In the genomic region with DNA sequence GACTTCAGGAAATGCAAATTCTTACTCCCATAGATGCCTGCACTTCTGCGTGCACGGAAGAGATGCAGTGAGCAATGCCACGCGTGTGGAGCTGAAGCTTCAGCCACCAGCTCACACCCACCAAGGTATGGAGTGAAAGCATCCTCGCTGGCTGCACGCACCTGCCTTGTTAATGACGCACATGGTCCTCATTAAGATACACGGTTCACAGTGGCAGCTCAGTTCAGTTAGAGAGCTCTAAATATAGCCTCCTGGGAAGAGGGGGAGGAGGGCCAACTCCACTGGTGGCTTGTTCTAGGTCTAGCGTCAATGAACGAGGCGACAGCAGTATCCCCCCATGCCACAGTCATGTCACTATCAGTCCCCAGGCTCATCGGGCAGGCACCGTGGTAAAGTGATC, we compare ENCODE assay signal across 13 mouse cellular contexts.
DNase-seq lines count a peak whose midpoint lies in the region; ATAC-seq and TF ChIP-seq lines count a peak whose summit lies in the region.
"Had no signal": no experiment of that assay in that cellular context is flagged by ENCODE, and none has a peak within 500 bp of the region (broad histone marks: within the 10 kb centered on the region; RNA-seq: fewer than 3 reads in every experiment).

No protein-coding gene starts in this region.

- no peak for TF ChIP-seq EP300 in lung, postnatal 0 days (IDR thresholded peaks at IDR 0.05)

- no peak for TF ChIP-seq CTCF in lung, postnatal 0 days (IDR thresholded peaks at IDR 0.05)

- no peak overlapping the region for H3K4me3 ChIP-seq in lung, postnatal 0 days (ENCODE audit: low read depth, low read length)
- H3K4me3 ChIP-seq in heart, embryonic 12.5 days, result no peak overlapping the region
- no peak overlapping the region for H3K4me3 ChIP-seq in limb, embryonic 11.5 days (ENCODE audit: low read depth, low read length)
- H3K4me3 ChIP-seq: hindbrain, embryonic 15.5 days; liver, embryonic 15.5 days; neural tube, embryonic 12.5 days had no signal

- peaks cover 7% of the 10 kb centered on the region; the same call in 1 of the 2 replicates for H3K4me1 ChIP-seq in lung, postnatal 0 days (ENCODE audit: insufficient read depth, low read depth, low read length)
- peaks cover 58% of the 10 kb centered on the region for H3K4me1 ChIP-seq in heart, embryonic 12.5 days (replicated peaks)
- peaks cover 15% of the 10 kb centered on the region for H3K4me1 ChIP-seq in limb, embryonic 11.5 days (ENCODE audit: control insufficient read depth, insufficient read depth, low read length)
- H3K4me1 ChIP-seq: liver, embryonic 15.5 days had no signal

- no peaks in the 10 kb centered on the region for H3K27me3 ChIP-seq in lung, postnatal 0 days (replicated peaks; ENCODE audit: insufficient read depth, low read length)
- no peaks in the 10 kb centered on the region for H3K27me3 ChIP-seq in heart, embryonic 12.5 days (replicated peaks)
- H3K27me3 ChIP-seq in limb, embryonic 11.5 days (ENCODE audit: control insufficient read depth, insufficient read depth, low read length), result peaks cover 12% of the 10 kb centered on the region
- H3K27me3 ChIP-seq: CH12.LX; hindbrain, embryonic 15.5 days; liver, embryonic 15.5 days; neural tube, embryonic 12.5 days had no signal

- peak; percentile 38 for ATAC-seq in lung, postnatal 0 days
- peak; percentile 62; the same call in 1 of the 2 replicates for ATAC-seq in heart, embryonic 12.5 days (ENCODE audit: insufficient number of reproducible peaks, low FRiP score)
- peak; percentile 57; the same call in 1 of the 2 replicates for ATAC-seq in limb, embryonic 11.5 days (ENCODE audit: insufficient number of reproducible peaks, low FRiP score, low TSS enrichment, low read depth)

- no peak overlapping the region for H3K9ac ChIP-seq in lung, postnatal 0 days (replicated peaks; ENCODE audit: low read depth)
- H3K9ac ChIP-seq in heart, embryonic 12.5 days, result no peak overlapping the region
- H3K9ac ChIP-seq in limb, embryonic 11.5 days (ENCODE audit: low read length), result no peak overlapping the region
- H3K9ac ChIP-seq: hindbrain, embryonic 15.5 days; liver, embryonic 15.5 days; neural tube, embryonic 12.5 days had no signal

- no peak overlapping the region for H3K4me2 ChIP-seq in lung, postnatal 0 days (replicated peaks; ENCODE audit: low read depth, low read length)
- H3K4me2 ChIP-seq in heart, embryonic 12.5 days, result peak overlapping the region; percentile 57
- H3K4me2 ChIP-seq in limb, embryonic 11.5 days (ENCODE audit: low read depth, severe bottlenecking), result no peak overlapping the region
- H3K4me2 ChIP-seq: hindbrain, embryonic 15.5 days; liver, embryonic 15.5 days; neural tube, embryonic 12.5 days had no signal

- no peak overlapping the region for H3K27ac ChIP-seq in lung, postnatal 0 days (ENCODE audit: low read length)
- H3K27ac ChIP-seq in heart, embryonic 12.5 days (ENCODE audit: poor library complexity, severe bottlenecking), result peak overlapping the region; percentile 84
- no peak overlapping the region for H3K27ac ChIP-seq in limb, embryonic 11.5 days (replicated peaks; ENCODE audit: low read depth, low read length)
- H3K27ac ChIP-seq: hindbrain, embryonic 15.5 days; liver, embryonic 15.5 days; neural tube, embryonic 12.5 days had no signal

- 64% methylated on average over 13 of the region's 13 CpGs for WGBS in lung, postnatal 0 days
- 40% methylated on average over 13 of the region's 13 CpGs for WGBS in heart, embryonic 12.5 days
- 37% methylated on average over 13 of the region's 13 CpGs for WGBS in limb, embryonic 11.5 days

- no peaks in the 10 kb centered on the region for H3K36me3 ChIP-seq in lung, postnatal 0 days (ENCODE audit: insufficient read depth, low read length)
- no peaks in the 10 kb centered on the region for H3K36me3 ChIP-seq in heart, embryonic 12.5 days
- H3K36me3 ChIP-seq in limb, embryonic 11.5 days (ENCODE audit: control insufficient read depth, insufficient read depth, low read length), result no peaks in the 10 kb centered on the region
- H3K36me3 ChIP-seq: hindbrain, embryonic 15.5 days; liver, embryonic 15.5 days; neural tube, embryonic 12.5 days had no signal

- H3K9me3 ChIP-seq in lung, postnatal 0 days (ENCODE audit: low read length), result no peaks in the 10 kb centered on the region
- no peaks in the 10 kb centered on the region for H3K9me3 ChIP-seq in heart, embryonic 12.5 days (replicated peaks)
- no peaks in the 10 kb centered on the region for H3K9me3 ChIP-seq in limb, embryonic 11.5 days (ENCODE audit: control insufficient read depth, low read length)
- H3K9me3 ChIP-seq: hindbrain, embryonic 15.5 days; liver, embryonic 15.5 days; neural tube, embryonic 12.5 days had no signal

- DNase-seq in frontal cortex, adult 2 months (ENCODE audit: extremely low spot score in 1 of 2, low spot score in 1 of 2), result peak; percentile 8 to 51
- DNase-seq in frontal cortex, postnatal 25 days (ENCODE audit: low spot score in 2 of 2), result no peak
- no peak for DNase-seq in lung, postnatal 0 days (ENCODE audit: low spot score)
- DNase-seq in lung, postnatal 25 days (ENCODE audit: low spot score), result no peak
- DNase-seq in limb, embryonic 11.5 days (ENCODE audit: low spot score), result peak; percentile 41
- DNase-seq in thymus, adult 18-20 months, result no peak
- DNase-seq: layer of hippocampus, adult 9-11 months; spleen, adult 18-20 months had no signal

Comparison
In these comparisons a context has a peak if more than half of its experiments do, and no peak if none do; other contexts are left out.
1. DNase-seq: peak in frontal cortex, adult 2 months (2 of 2) and limb, embryonic 11.5 days (single experiment); none in frontal cortex, postnatal 25 days (0 of 2), lung, postnatal 0 days (single experiment), lung, postnatal 25 days (single experiment) and thymus, adult 18-20 months (0 of 2).
2. Peak in every context shown above with its lines, with median percentiles within 50 percentile points of each other: ATAC-seq.